Mouse (Mus musculus): ENCODE measurements around the gene Cep126. TPM values are rescaled to one million over a fixed set of nuclear protein-coding genes. Genes with fewer than 3 reads are reported as not detected.
A peak's percentile ranks its signal among the peaks of the same experiment; 100 is the strongest.

Gene Cep126
- 1 to 10 TPM; 4.1 to 4.5 TPM for total RNA-seq (2021)

- peak; percentile 86 to 87 for DNase-seq
- intact Hi-C loops (cut with DNase I) = loop anchor here (5.0 kb wide), 2 partner anchors 92 to 132 kb away; partner anchors contain the start of genes Cfap300 and Yap1
These were observed at the start of gene Cep126 for GRCm38 (mm10) chr9:8134117-8134574. Gene Cep126, minus strand, starts transcription at chr9:8134294.

GRCm38 (mm10) chr9:8179554-8179953 lies 45.5 kb upstream of the Cep126 start:
- DNase-seq = no peak
- intact Hi-C loops (cut with DNase I) = no loop called here

DNA sequence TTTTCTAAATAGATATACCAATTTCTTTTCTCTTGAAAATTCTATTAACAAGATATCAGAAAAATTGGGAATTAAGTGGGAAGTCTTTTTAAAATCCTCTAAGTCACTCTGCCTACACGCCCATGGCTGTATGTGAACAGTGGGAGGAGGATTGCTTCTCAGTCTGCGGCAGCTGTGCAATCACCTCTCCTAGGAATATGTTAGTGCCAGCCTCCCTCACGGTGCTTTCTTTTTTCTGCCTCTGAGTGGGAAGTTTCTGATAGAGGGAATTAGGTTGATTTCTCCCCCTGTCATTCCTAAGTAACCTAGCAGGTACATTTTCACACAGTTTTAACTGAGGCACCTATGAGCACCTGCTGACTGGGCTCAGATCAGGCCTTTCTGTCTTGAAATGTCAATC lies 43.0 kb upstream of the Cep126 start:
- intact Hi-C loops (cut with DNase I) = no loop called here
- DNase-seq = no peak

DNA sequence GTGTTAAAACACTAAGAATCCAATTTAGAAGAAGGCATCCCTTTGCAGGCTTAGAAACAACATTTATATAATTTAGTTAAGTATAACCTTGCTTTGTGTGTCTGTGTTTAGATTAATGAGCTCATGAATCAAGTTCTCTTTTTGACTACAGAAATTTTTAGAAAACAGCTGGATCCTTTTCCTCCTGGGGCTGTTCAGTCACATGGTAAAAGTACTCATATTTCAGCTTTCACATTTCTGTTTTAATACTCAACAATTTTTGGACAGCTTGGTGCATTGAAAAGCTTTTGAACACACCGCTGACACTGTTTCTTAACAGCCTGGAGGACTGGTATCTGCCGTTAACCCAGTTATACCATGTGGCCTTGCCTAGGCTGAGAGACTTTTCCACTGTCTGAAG lies 22.9 kb upstream of the Cep126 start:
- DNase-seq = no peak
- intact Hi-C loops (cut with DNase I) = no loop called here

GRCm38 (mm10) chr9:8139501-8139900 lies 5.4 kb upstream of the Cep126 start:
- intact Hi-C loops (cut with DNase I) = no loop called here
- no peak for DNase-seq

DNA sequence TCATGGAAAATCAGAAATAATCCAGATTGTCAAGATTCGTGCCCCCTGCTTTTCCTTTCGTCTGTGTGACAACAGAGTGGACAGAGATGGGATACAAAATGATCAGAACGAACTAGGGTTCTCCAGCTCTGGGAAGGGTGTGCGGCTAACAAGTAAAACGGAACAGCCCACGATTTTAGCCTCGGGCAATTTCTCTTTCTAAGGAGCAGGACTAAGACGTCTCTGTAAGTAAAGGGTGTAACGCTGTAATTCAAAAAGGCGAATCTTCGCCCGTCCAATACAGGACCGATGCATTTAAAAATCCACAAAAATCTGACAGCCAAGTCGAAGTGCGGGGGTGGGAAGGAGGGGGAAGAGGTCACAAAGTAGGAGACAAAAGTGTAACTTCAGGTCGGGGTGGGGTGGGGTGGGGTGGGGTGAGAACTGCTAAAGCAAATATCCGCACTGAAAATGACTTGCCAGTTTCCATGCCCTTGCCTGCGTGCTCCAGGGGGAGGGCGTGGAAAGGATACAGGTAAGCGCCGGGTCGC lies 443 bp downstream of the Cep126 start:
- intact Hi-C loops (cut with DNase I) = loop anchor here (5.0 kb wide), 2 partner anchors 91 to 131 kb away; partner anchors contain the start of genes Cfap300 and Yap1
- peak in 1 of 2 experiments; percentile 3 for DNase-seq

GRCm38 (mm10) chr9:8123495-8123894 lies 10.6 kb downstream of the Cep126 start:
- intact Hi-C loops (cut with DNase I) = no loop called here
- DNase-seq = no peak

GRCm38 (mm10) chr9:8114516-8114915 lies 19.6 kb downstream of the Cep126 start:
- intact Hi-C loops (cut with DNase I) = no loop called here

DNA sequence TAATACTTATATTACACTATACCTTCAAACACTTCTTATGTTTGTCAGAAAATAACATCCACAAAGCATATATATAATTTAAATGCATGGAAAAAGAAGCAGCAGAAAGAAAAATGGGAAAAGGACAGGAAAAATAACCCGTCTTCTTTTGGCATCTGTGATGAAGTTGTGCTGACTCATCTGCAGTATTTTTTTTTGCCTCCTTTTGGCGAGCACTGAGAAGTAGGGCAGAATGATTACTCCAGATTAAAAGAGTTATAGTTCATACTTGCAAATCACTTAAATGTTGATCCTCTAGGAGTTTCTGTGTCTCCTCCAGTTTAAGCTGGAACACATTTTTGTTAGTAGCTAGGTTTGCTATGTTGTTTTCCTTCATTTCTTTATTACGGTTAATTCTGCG lies 31.0 kb downstream of the Cep126 start:
- intact Hi-C loops (cut with DNase I) = no loop called here
- no peak for DNase-seq

More at GRCm38 (mm10) chr9:8114516-8114915, 19.6 kb downstream of the Cep126 start:
- DNase-seq = no peak

DNA sequence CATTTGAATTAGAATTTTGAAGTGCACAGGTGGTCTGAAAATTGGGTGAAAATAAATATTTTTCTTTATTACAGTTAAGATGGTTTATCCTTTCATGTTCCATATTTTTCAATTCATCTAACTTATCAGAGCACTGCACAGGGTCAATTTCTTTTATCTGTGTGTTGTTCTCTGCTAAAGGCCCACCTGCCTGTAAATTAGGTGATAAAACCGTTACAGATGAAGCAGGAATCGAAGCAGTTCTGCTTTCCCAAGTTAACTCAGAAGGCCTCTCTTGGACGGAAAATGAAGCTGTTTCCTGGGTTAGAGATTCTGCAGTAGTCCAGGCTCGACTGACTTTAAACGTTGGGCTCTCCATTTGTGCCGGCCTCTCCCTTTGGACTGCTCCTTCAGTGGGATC lies 33.1 kb downstream of the Cep126 start:
- no peak for DNase-seq
- intact Hi-C loops (cut with DNase I) = no loop called here

DNA sequence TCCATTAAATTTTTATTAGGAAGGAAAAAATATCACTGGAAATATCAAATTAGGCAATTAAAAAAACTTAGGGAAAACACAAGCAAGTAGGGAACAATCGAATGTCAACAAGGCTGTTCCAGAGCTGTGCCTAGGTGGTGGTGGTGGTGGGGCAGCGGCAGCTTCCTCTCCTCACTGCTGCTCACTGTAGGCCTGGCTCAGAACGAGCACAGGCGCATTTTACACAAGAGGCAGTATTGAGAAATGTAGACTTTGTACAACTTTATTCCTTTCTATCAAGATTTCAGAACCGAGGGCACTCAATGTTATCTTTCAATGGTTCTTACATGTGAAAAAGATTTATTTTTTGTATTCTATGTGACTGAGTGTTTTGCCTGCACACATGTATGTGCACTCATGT lies 55.2 kb downstream of the Cep126 start:
- intact Hi-C loops (cut with DNase I) = loop anchor here (10.0 kb wide), 2 partner anchors 174 to 474 kb away; no protein-coding TSS in a partner anchor
- DNase-seq = no peak

- intact Hi-C loops (cut with DNase I) = loop anchor here (5.0 to 10.0 kb wide), 3 partner anchors 170 to 470 kb away; no protein-coding TSS in a partner anchor
- DNase-seq = peak; percentile 24 to 34
These were observed 59.7 kb downstream of the Cep126 start for GRCm38 (mm10) chr9:8074345-8074744.

- DNase-seq = no peak
- intact Hi-C loops (cut with DNase I) = loop anchor here (5.0 to 10.0 kb wide), 3 partner anchors 168 to 468 kb away; no protein-coding TSS in a partner anchor
These were observed 60.8 kb downstream of the Cep126 start for GRCm38 (mm10) chr9:8073203-8073755.

GRCm38 (mm10) chr9:8059636-8060035 lies 74.5 kb downstream of the Cep126 start:
- intact Hi-C loops (cut with DNase I) = no loop called here

GRCm38 (mm10) chr9:8054831-8055230 lies 79.3 kb downstream of the Cep126 start:
- no peak for DNase-seq
- intact Hi-C loops (cut with DNase I) = no loop called here

More at GRCm38 (mm10) chr9:8059636-8060035, 74.5 kb downstream of the Cep126 start:
- DNase-seq = no peak

GRCm38 (mm10) chr9:8043044-8043387 lies 91.1 kb downstream of the Cep126 start:
- intact Hi-C loops (cut with DNase I) = loop anchor here (5.0 kb wide), 1 partner anchor 89 kb away; the partner anchor contains the start of gene Cep126
- no peak for DNase-seq

DNA sequence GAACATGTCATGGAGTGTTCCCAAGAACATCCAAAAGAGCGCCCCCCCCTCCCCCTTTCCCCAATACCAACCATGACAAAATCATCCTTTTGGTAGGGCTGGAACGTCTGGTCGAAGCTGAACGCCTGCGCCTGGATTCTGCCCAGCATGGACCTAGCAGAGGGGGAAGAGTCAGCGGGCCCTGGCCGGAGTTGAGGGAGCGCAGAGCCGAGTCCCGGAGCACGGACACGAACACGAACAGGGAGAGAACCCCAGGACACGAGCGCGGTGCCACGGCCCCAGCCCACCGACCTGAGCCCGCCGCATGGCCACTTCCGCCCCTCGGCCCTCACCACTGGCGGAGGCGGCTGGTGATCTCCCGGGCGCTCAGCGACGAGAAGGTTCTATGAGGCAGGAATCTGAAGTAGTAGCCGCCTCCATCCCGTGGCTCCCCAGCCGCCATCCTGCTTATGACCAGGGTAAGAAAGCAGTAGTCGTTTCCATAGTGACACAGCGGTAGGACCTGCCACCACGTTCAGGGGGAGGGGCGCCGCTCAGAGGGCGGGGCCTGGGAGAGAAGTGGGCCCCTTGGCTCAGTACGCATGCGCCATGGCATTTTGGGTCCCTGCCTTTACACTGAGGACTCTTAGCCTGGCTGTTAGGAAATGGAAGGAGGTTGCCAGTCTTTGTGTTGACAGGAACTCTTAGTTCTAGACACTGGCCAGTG lies 91.6 kb downstream of the Cep126 start, which contains the start of gene Cfap300:
Gene Cfap300, minus strand, starts transcription at position 486 of the 706 bp plus-strand sequence.
- peak; percentile 97 to 98 for DNase-seq
- intact Hi-C loops (cut with DNase I) = loop anchor here (1.0 to 5.0 kb wide), 2 partner anchors 38 to 90 kb away; partner anchors contain the start of genes Cep126 and Yap1

DNA sequence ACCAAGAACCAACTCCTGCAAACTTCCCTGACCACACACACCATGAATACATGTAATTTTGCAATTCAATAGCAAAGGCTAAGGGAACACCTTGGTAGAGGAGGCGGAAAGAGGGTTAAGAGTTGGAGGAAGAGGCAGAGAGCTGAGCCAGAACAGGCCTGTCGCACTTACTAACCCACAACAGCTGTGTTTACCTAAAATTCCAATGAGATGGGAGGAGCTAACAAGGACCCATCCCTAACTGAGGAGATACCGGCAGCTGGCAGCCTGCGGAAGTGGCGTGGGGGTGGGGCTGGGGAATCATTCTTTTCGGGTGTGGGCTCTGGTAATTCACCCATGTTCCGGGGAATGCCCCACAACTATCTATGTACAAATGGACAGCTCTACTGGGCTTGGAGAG lies 98.5 kb downstream of the Cep126 start:
- intact Hi-C loops (cut with DNase I) = no loop called here
- no peak for DNase-seq

DNA sequence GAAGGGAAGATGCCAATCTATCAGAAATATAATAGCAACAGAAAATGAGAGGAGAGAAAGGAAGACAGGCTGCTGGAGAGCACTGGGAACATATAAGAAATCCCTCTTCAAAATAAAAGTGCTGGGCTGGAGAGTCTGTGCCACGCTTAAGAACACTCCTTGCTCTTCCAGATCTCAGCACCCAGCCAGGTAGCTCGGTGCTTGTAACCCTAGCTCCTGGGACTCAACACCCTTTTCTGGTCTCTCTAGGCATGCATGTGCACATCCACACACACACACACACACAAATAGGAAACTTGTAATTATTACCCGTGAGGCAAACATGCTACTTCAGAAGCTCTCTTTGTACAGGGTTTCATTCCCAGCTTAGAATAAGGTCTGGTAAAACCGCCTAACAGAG lies 99.0 kb downstream of the Cep126 start:
- DNase-seq = no peak
- intact Hi-C loops (cut with DNase I) = no loop called here

DNA sequence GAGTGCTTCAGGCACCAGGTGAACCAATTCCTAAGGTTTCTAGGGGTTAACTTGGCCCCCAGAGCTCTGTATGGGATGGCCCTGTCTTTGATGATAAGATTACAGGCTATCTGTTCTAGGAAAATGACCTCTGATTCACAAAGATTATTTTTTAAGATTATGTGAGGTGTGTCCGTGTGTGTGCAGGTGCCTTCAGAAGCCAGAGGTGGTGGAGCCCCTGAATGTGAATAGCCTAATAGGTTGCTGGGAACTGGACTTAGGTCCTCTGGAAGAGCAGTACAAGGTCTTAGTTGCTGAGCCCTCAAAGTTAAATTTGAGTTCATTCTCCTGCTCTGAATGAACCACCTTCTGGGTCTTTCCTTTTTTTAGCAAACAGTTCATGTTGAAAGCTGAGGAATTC lies 100.0 kb downstream of the Cep126 start:
- no peak for DNase-seq
- intact Hi-C loops (cut with DNase I) = no loop called here

DNA sequence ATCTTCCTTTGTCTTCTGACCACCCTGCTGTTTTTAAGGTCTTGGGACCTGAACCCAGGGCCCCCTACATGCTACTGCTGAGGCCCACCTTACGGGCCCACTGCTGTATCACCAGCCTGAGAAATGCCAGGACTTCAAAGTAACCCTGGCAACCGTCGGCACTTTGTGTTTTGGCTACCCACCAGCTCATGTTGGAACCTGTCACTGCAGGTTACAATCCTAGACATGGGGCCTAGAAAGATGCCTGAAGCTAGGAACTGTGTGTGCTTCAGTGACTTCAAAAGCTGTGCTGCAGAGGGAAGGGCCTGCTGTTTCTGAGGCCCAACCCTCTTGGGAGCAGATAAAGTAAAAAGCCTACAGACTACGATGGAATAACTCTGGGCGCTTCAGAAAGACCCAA lies 101.2 kb downstream of the Cep126 start:
- intact Hi-C loops (cut with DNase I) = no loop called here
- no peak for DNase-seq
